Mouse (Mus musculus) ES-E14 (cell line): ENCODE measurements around the gene 9230112D13Rik.

Experiments
- CHD2 ChIP-seq: IDR thresholded peaks from 2 replicates; pipeline ENCODE4 v1.6.1; 2014; ENCODE audit warnings: mild to moderate bottlenecking, low read depth, low read length, inconsistent platforms
- HCFC1 ChIP-seq: IDR thresholded peaks from 2 replicates; pipeline ENCODE4 v1.6.1; 2012; ENCODE audit warnings: low read length, inconsistent platforms, borderline replicate concordance; ENCODE audit not compliant: insufficient read depth
- MAFK ChIP-seq: IDR thresholded peaks from 2 replicates; pipeline ENCODE4 v1.6.1; 2014; ENCODE audit warnings: mild to moderate bottlenecking, low read depth, low read length, inconsistent platforms; ENCODE audit not compliant: insufficient read depth
- ZC3H11A ChIP-seq: IDR thresholded peaks from 2 replicates; pipeline ENCODE4 v1.6.1; 2012; ENCODE audit warnings: low read depth, mild to moderate bottlenecking, inconsistent platforms, low read length, borderline replicate concordance
- ZNF384 ChIP-seq: IDR thresholded peaks from 2 replicates; pipeline ENCODE4 v1.6.1; 2012; ENCODE audit warnings: low read depth, low read length, inconsistent platforms

GRCm38 (mm10) chr14:34493682-34494081 lies 28.9 kb downstream of the 9230112D13Rik start:
- TF ChIP-seq CHD2: no peak
- TF ChIP-seq MAFK: no peak
- TF ChIP-seq ZC3H11A: no peak
- TF ChIP-seq HCFC1: no peak
- no peak for TF ChIP-seq ZNF384
